Mouse (Mus musculus): ENCODE measurements around the gene Gm6899. TPM values are rescaled to one million over a fixed set of nuclear protein-coding genes. Genes with fewer than 3 reads are reported as not detected.

The Gm6899 gene
- total and polyA plus RNA-seq, 2 experiments from 2014 or later: not detected

GRCm38 (mm10) chr11:26592395-26593053, 517 bp upstream of the Gm6899 start:
- no peaks in the 10 kb centered on the region for H3K9me3 ChIP-seq (ENCODE audit: low read length)
- no peaks in the 10 kb centered on the region for H3K27me3 ChIP-seq (ENCODE audit: insufficient read depth, low read length)
- no peak for TF ChIP-seq CTCF (IDR thresholded peaks at IDR 0.05)
- ATAC-seq (ENCODE audit: low FRiP score) (no peak), DNase-seq (ENCODE audit: low spot score) (no peak)
- 0 out of 2 replicates have a peak, but pooled peaks cover 5% of the 10 kb centered on the region for H3K4me1 ChIP-seq (ENCODE audit: insufficient read depth, low read length)
- H3K36me3 ChIP-seq (ENCODE audit: insufficient read depth, low read length): no peaks in the 10 kb centered on the region
- no peak overlapping the region for H3K9ac ChIP-seq (replicated peaks; ENCODE audit: low read length, poor library complexity, severe bottlenecking)
- no peak overlapping the region for H3K27ac ChIP-seq (ENCODE audit: low read depth, low read length)
- H3K4me3 ChIP-seq (ENCODE audit: low read depth, low read length): peak overlapping the region; percentile 60; the same call in 1 of the 2 replicates
- WGBS: 37% methylated on average over 6 of the region's 6 CpGs
- peak overlapping the region; percentile 97 for H3K4me2 ChIP-seq (ENCODE audit: low read depth, low read length, poor library complexity, severe bottlenecking)

- DNase-seq (ENCODE audit: low spot score): no peak
- H3K36me3 ChIP-seq (ENCODE audit: insufficient read depth, low read length): no peaks in the 10 kb centered on the region
- no peak for TF ChIP-seq CTCF (IDR thresholded peaks at IDR 0.05)
- no peaks in the 10 kb centered on the region for H3K27me3 ChIP-seq (ENCODE audit: insufficient read depth, low read length)
- no peak overlapping the region for H3K27ac ChIP-seq (ENCODE audit: low read depth, low read length)
- no peak for ATAC-seq (ENCODE audit: low FRiP score)
- 100% methylated on average over 1 of the region's 1 CpGs for WGBS
- H3K9me3 ChIP-seq (ENCODE audit: low read length): no peaks in the 10 kb centered on the region
- no peak overlapping the region for H3K4me2 ChIP-seq (ENCODE audit: low read depth, low read length, poor library complexity, severe bottlenecking)
- H3K4me1 ChIP-seq (ENCODE audit: insufficient read depth, low read length): 0 out of 2 replicates have a peak, but pooled peaks cover 5% of the 10 kb centered on the region
- no peak overlapping the region for H3K4me3 ChIP-seq (ENCODE audit: low read depth, low read length)
- no peak overlapping the region for H3K9ac ChIP-seq (replicated peaks; ENCODE audit: low read length, poor library complexity, severe bottlenecking)
These were observed 1.4 kb downstream of the Gm6899 start for GRCm38 (mm10) chr11:26594487-26594886.

GRCm38 (mm10) chr11:26596186-26596585, 3.1 kb downstream of the Gm6899 start:
- Histone ChIP-seq H3K36me3 (ENCODE audit: insufficient read depth, low read length) (no peaks in the 10 kb centered on the region), H3K27ac (ENCODE audit: low read depth, low read length) (no peak overlapping the region), H3K4me3 (ENCODE audit: low read depth, low read length) (no peak overlapping the region), H3K9me3 (ENCODE audit: low read length) (no peaks in the 10 kb centered on the region), H3K4me2 (ENCODE audit: low read depth, low read length, poor library complexity, severe bottlenecking) (no peak overlapping the region), H3K9ac (replicated peaks; ENCODE audit: low read length, poor library complexity, severe bottlenecking) (no peak overlapping the region), H3K4me1 (ENCODE audit: insufficient read depth, low read length) (0 out of 2 replicates have a peak, but pooled peaks cover 5% of the 10 kb centered on the region), H3K27me3 (ENCODE audit: insufficient read depth, low read length) (no peaks in the 10 kb centered on the region)
- TF ChIP-seq CTCF (IDR thresholded peaks at IDR 0.05): no peak
- 94% methylated on average over 1 of the region's 1 CpGs for WGBS
- ATAC-seq (ENCODE audit: low FRiP score): no peak
- no peak for DNase-seq (ENCODE audit: low spot score)

- TF ChIP-seq CTCF (IDR thresholded peaks at IDR 0.05): no peak
- H3K36me3 ChIP-seq (ENCODE audit: insufficient read depth, low read length): no peaks in the 10 kb centered on the region
- no peak overlapping the region for H3K4me3 ChIP-seq (ENCODE audit: low read depth, low read length)
- DNase-seq (ENCODE audit: low spot score): no peak
- WGBS: 85% methylated on average over 6 of the region's 6 CpGs
- H3K9ac ChIP-seq (replicated peaks; ENCODE audit: low read length, poor library complexity, severe bottlenecking): no peak overlapping the region
- no peak overlapping the region for H3K4me2 ChIP-seq (ENCODE audit: low read depth, low read length, poor library complexity, severe bottlenecking)
- H3K27ac ChIP-seq (ENCODE audit: low read depth, low read length): no peak overlapping the region
- ATAC-seq (ENCODE audit: low FRiP score): no peak
- H3K4me1 ChIP-seq (ENCODE audit: insufficient read depth, low read length): 0 out of 2 replicates have a peak, but pooled peaks cover 5% of the 10 kb centered on the region
- no peaks in the 10 kb centered on the region for H3K27me3 ChIP-seq (ENCODE audit: insufficient read depth, low read length)
- no peaks in the 10 kb centered on the region for H3K9me3 ChIP-seq (ENCODE audit: low read length)
These were observed 4.1 kb downstream of the Gm6899 start for GRCm38 (mm10) chr11:26597145-26597544.

DNA sequence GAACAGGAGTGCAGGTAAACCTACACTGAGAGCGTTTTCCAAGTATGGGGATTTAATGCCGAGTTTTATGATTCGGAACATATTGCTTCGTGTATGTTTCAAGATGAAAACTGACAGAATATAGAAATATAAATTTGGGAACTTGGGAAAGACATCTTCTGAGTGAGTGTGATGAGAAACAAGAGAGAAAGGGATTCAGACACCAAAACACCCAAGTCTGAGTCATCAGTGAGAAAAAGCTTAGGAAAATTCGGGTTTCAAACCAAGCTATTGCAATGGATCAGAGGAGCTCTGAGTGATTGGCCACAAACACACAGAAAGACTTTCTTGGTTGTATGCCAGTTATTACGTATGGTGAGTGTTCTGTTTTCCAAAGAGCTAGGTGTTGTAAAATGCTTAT, 4.7 kb downstream of the Gm6899 start:
- 85% methylated on average over 6 of the region's 6 CpGs for WGBS
- ATAC-seq (ENCODE audit: low FRiP score): no peak

DNA sequence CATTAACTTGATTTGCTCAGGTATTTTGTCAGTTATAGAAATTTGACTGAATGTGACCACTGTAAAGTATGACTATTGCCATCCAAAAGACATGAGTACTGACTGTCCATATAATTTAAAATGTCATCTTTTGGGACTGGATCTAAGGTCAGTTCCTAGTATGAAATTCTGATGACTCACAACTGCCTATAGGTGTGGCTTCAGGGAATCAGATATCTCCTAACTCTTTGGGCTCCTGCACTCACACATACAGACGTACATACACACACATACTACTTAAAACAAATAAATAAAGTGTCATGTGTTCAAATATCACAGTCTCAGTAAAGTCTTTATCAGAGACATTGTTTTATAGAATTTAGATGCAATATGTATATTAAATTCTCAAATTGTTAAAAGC, 5.8 kb downstream of the Gm6899 start:
- WGBS: 76% methylated on average over 1 of the region's 1 CpGs
- H3K9ac ChIP-seq (replicated peaks; ENCODE audit: low read length, poor library complexity, severe bottlenecking): no peak overlapping the region
- no peaks in the 10 kb centered on the region for H3K9me3 ChIP-seq (ENCODE audit: low read length)
- H3K4me1 ChIP-seq (ENCODE audit: insufficient read depth, low read length): no peaks in the 10 kb centered on the region
- TF ChIP-seq CTCF (IDR thresholded peaks at IDR 0.05): no peak
- no peak overlapping the region for H3K4me2 ChIP-seq (ENCODE audit: low read depth, low read length, poor library complexity, severe bottlenecking)
- DNase-seq (ENCODE audit: low spot score) (no peak), ATAC-seq (ENCODE audit: low FRiP score) (no peak)
- no peaks in the 10 kb centered on the region for H3K27me3 ChIP-seq (ENCODE audit: insufficient read depth, low read length)
- H3K4me3 ChIP-seq (ENCODE audit: low read depth, low read length): no peak overlapping the region
- no peaks in the 10 kb centered on the region for H3K36me3 ChIP-seq (ENCODE audit: insufficient read depth, low read length)
- no peak overlapping the region for H3K27ac ChIP-seq (ENCODE audit: low read depth, low read length)

More for the DNA sequence above, 4.7 kb downstream of the Gm6899 start:
- H3K36me3 ChIP-seq (ENCODE audit: insufficient read depth, low read length): no peaks in the 10 kb centered on the region
- DNase-seq (ENCODE audit: low spot score): no peak
- H3K27me3 ChIP-seq (ENCODE audit: insufficient read depth, low read length): no peaks in the 10 kb centered on the region
- H3K27ac ChIP-seq (ENCODE audit: low read depth, low read length): no peak overlapping the region
- H3K4me1 ChIP-seq (ENCODE audit: insufficient read depth, low read length): 0 out of 2 replicates have a peak, but pooled peaks cover 5% of the 10 kb centered on the region
- H3K4me3 ChIP-seq (ENCODE audit: low read depth, low read length): no peak overlapping the region
- TF ChIP-seq CTCF (IDR thresholded peaks at IDR 0.05): no peak
- no peak overlapping the region for H3K4me2 ChIP-seq (ENCODE audit: low read depth, low read length, poor library complexity, severe bottlenecking)
- H3K9ac ChIP-seq (replicated peaks; ENCODE audit: low read length, poor library complexity, severe bottlenecking): no peak overlapping the region
- no peaks in the 10 kb centered on the region for H3K9me3 ChIP-seq (ENCODE audit: low read length)

All from midbrain, postnatal 0 days (tissue).